Mouse (Mus musculus) limb, embryonic 15.5 days (tissue): ENCODE data around the gene Kntc1. TPM values are rescaled to one million over a fixed set of nuclear protein-coding genes. Genes with fewer than 3 reads are reported as not detected.

Source experiments
- polyA plus RNA-seq: library from polyadenylated mRNA; unstranded; fragments of >200 nt; fragmentation: Nextera tagmentation; extraction: Ambion mirVana; gene quantifications from 2 replicates; pipeline ENCODE4 v1.2.1, GENCODE M21; 2015

Gene Kntc1
- polyA plus RNA-seq, 1 experiment from 2014 or later = 20.1 TPM

Other genes with a start within 250 kb of the Kntc1 start
- 0.12 and 0.58 TPM in 2 replicates for gene B3gnt4, start 239.3 kb upstream of the Kntc1 start, polyA plus RNA-seq
- 95.4 and 99.4 TPM in 2 replicates for gene Diablo, start 225.5 kb upstream of the Kntc1 start, polyA plus RNA-seq
- gene Gm49027, start 224.2 kb upstream of the Kntc1 start, polyA plus RNA-seq = 0.44 and 0.46 TPM in 2 replicates
- gene Vps33a, start 176.7 kb upstream of the Kntc1 start, polyA plus RNA-seq = 25.7 and 29.7 TPM in 2 replicates
- gene Clip1, start 65.1 kb upstream of the Kntc1 start, polyA plus RNA-seq = 45.4 and 46.6 TPM in 2 replicates
- gene Zcchc8, start 28.6 kb upstream of the Kntc1 start, polyA plus RNA-seq = 62.3 and 62.7 TPM in 2 replicates
- gene Rsrc2, start 302 bp upstream of the Kntc1 start, polyA plus RNA-seq = 109 and 111 TPM in 2 replicates
- gene Hcar2, start 115.8 kb downstream of the Kntc1 start, polyA plus RNA-seq = 9.0 and 9.4 TPM in 2 replicates
- gene Hcar1, start 130.3 kb downstream of the Kntc1 start, polyA plus RNA-seq = 0.55 and 0.87 TPM in 2 replicates
- gene Denr, start 157.5 kb downstream of the Kntc1 start, polyA plus RNA-seq = 131 and 140 TPM in 2 replicates
- gene Gm43518, start 177.7 kb downstream of the Kntc1 start, polyA plus RNA-seq = 2.8 and 3.4 TPM in 2 replicates
- 5.2 and 6.4 TPM in 2 replicates for gene Ccdc62, start 181.0 kb downstream of the Kntc1 start, polyA plus RNA-seq
- gene Hip1r, start 223.9 kb downstream of the Kntc1 start, polyA plus RNA-seq = 12.4 and 17.4 TPM in 2 replicates